Mouse (Mus musculus) C2C12 (cell line): ENCODE data around the gene Zfp839.

ENCODE experiments used
- CTCF ChIP-seq: IDR thresholded peaks from one replicate; pipeline ENCODE4 v1.5.1; 2011; ENCODE audit not compliant: control insufficient read depth, insufficient read depth, insufficient read length
- MAX ChIP-seq: IDR thresholded peaks from one replicate; pipeline ENCODE4 v1.6.1; 2011; ENCODE audit warnings: mild to moderate bottlenecking, control low read depth
- MYOD1 ChIP-seq: IDR thresholded peaks from one replicate; pipeline ENCODE4 v1.6.1; 2011; ENCODE audit warnings: low read depth; ENCODE audit not compliant: control insufficient read depth, insufficient read length
- USF1 ChIP-seq: IDR thresholded peaks from one replicate; pipeline ENCODE4 v1.6.1; 2011; ENCODE audit warnings: low read depth, mild to moderate bottlenecking, control low read depth, moderate library complexity

GRCm38 (mm10) chr12:110828908-110829307, 21.1 kb upstream of the Zfp839 start:
- TF ChIP-seq CTCF (no peak), MAX (no peak), USF1 (no peak), MYOD1 (no peak)
